Mouse (Mus musculus) CH12.LX (cell line): ENCODE results near the gene Lgals9. TPM values are rescaled to one million over a fixed set of nuclear protein-coding genes. Genes with fewer than 3 reads are reported as not detected.

Experiments
- DNase-seq: peaks from one replicate; pipeline ENCODE4 v3.0.0-alpha.2; 2013; ENCODE audit errors: extremely low read depth
- H3K27ac ChIP-seq: 2 replicates; pipeline ENCODE4 v1.5.1; 2012; ENCODE audit warnings: low read depth, mild to moderate bottlenecking, control low read depth, moderate library complexity; ENCODE audit not compliant: insufficient read depth
- H3K27me3 ChIP-seq: replicated peaks from 2 replicates; pipeline ENCODE3; 2012; ENCODE audit warnings: inconsistent platforms
- H3K36me3 ChIP-seq, 2 experiments: replicated peaks in 1 of 2; 2 replicates each; pipeline versions ENCODE3 to v1.6.1; 2012; ENCODE audit warnings: inconsistent platforms in 1 of 2, low read length in 1 of 2, mild to moderate bottlenecking in 1 of 2, mixed read lengths in 1 of 2, moderate library complexity in 1 of 2; ENCODE audit not compliant: control insufficient read depth in 1 of 2, insufficient read depth in 1 of 2
- H3K4me1 ChIP-seq, 2 experiments: 2 replicates each; pipeline ENCODE4 v1.6.1; 2012; ENCODE audit warnings: inconsistent platforms in 1 of 2, moderate library complexity in 1 of 2; ENCODE audit not compliant: insufficient read depth in 2 of 2, control insufficient read depth in 1 of 2
- H3K4me2 ChIP-seq: 2 replicates; pipeline ENCODE4 v1.6.1; 2012; ENCODE audit warnings: low read depth, mild to moderate bottlenecking, control low read depth; ENCODE audit not compliant: poor library complexity, insufficient read depth, severe bottlenecking
- H3K4me3 ChIP-seq, 3 experiments: fragments of 150-350 bp in 1 of 3; sonication (generic) in 1 of 3; replicated peaks in 1 of 3; 2 replicates each; pipeline versions ENCODE3 to v1.5.1; 2011 to 2012; ENCODE audit warnings: low read depth in 2 of 3, low read length in 2 of 3, mild to moderate bottlenecking in 2 of 3, moderate library complexity in 2 of 3, control low read depth in 1 of 3, improper control_type of control experiment in 1 of 3, inconsistent platforms in 1 of 3, mixed read lengths in 1 of 3; ENCODE audit not compliant: poor library complexity in 1 of 3
- H3K79me2 ChIP-seq: replicated peaks from 2 replicates; pipeline ENCODE4 v1.6.1; 2012; ENCODE audit warnings: mild to moderate bottlenecking, moderate library complexity; ENCODE audit not compliant: control insufficient read depth, poor library complexity, insufficient read depth, severe bottlenecking; ENCODE audit errors: extremely low read depth
- H3K9ac ChIP-seq: 2 replicates; pipeline ENCODE4 v1.6.1; 2012; ENCODE audit warnings: low read depth, mild to moderate bottlenecking, control low read depth, moderate library complexity; ENCODE audit not compliant: insufficient read depth
- H3K9me3 ChIP-seq: replicated peaks from 2 replicates; pipeline ENCODE3; 2012; ENCODE audit warnings: low read length, inconsistent platforms, mixed read lengths
- CHD2 ChIP-seq: IDR thresholded peaks from 2 replicates; pipeline ENCODE4 v1.6.1; 2011; ENCODE audit warnings: low read length, improper control_type of control experiment
- CTCF ChIP-seq, 2 experiments: IDR thresholded peaks in 1 of 2; conservative IDR thresholded peaks in 1 of 2; 2 replicates each; pipeline ENCODE4 v1.5.1; 2011 to 2012; ENCODE audit warnings: low read depth in 2 of 2, low read length in 2 of 2, improper control_type of control experiment in 1 of 2, inconsistent platforms in 1 of 2, mild to moderate bottlenecking in 1 of 2, moderate library complexity in 1 of 2
- EP300 ChIP-seq: IDR thresholded peaks from 2 replicates; pipeline ENCODE4 v1.6.1; 2011; ENCODE audit warnings: low read length, improper control_type of control experiment
- GABPA ChIP-seq: IDR thresholded peaks from 2 replicates; pipeline ENCODE4 v1.6.1; 2012; ENCODE audit warnings: low read depth, low read length, improper control_type of control experiment, inconsistent platforms; ENCODE audit not compliant: insufficient replicate concordance
- MAFK ChIP-seq: IDR thresholded peaks from 2 replicates; pipeline ENCODE4 v1.6.1; 2011; ENCODE audit warnings: low read length, improper control_type of control experiment; ENCODE audit not compliant: insufficient replicate concordance
- MAZ ChIP-seq: IDR thresholded peaks from 2 replicates; pipeline ENCODE4 v1.6.1; 2012; ENCODE audit warnings: low read depth, mild to moderate bottlenecking, inconsistent platforms, low read length, improper control_type of control experiment, moderate library complexity
- PAX5 ChIP-seq: IDR thresholded peaks from 2 replicates; pipeline ENCODE4 v1.6.1; 2012; ENCODE audit warnings: low read length, inconsistent platforms, mixed read lengths
- RAD21 ChIP-seq: IDR thresholded peaks from 2 replicates; pipeline ENCODE4 v1.6.1; 2011; ENCODE audit warnings: low read depth, mild to moderate bottlenecking, low read length, improper control_type of control experiment, moderate library complexity
- RCOR1 ChIP-seq: conservative IDR thresholded peaks from 2 replicates; pipeline ENCODE4 v1.6.1; 2012; ENCODE audit warnings: low read depth, mild to moderate bottlenecking, inconsistent platforms, low read length, improper control_type of control experiment
- SMC3 ChIP-seq: IDR thresholded peaks from 2 replicates; pipeline ENCODE4 v1.6.1; 2011; ENCODE audit warnings: low read depth, low read length, improper control_type of control experiment
- UBTF ChIP-seq: IDR thresholded peaks from 2 replicates; pipeline ENCODE4 v1.6.1; 2012; ENCODE audit warnings: low read depth, mild to moderate bottlenecking, inconsistent platforms, low read length, improper control_type of control experiment, moderate library complexity
- USF2 ChIP-seq: conservative IDR thresholded peaks from 2 replicates; pipeline ENCODE4 v1.6.1; 2011; ENCODE audit warnings: low read depth, low read length, improper control_type of control experiment
- ZC3H11A ChIP-seq: IDR thresholded peaks from 2 replicates; pipeline ENCODE4 v1.6.1; 2012; ENCODE audit warnings: low read depth, mild to moderate bottlenecking, inconsistent platforms, low read length, improper control_type of control experiment
- dilution Hi-C: fragments of 300-500 bp; cut with MboI; formaldehyde crosslinking; loops from 2 replicates; pipeline ENCODE4 v1.14.3; 2020; ENCODE audit warnings: low sequenced_read_pairs; ENCODE audit not compliant: extremely low pct_unique_long_range_greater_than_20kb, extremely low pct_ligation_motif_present
- in situ Hi-C: fragments of 300-500 bp; cut with MboI; formaldehyde crosslinking; loops from 3 replicates; pipeline ENCODE4 v1.14.3; 2019; ENCODE audit warnings: low sequenced_read_pairs, low pct_ligation_motif_present, low pct_unique_long_range_greater_than_20kb, mixed read lengths
- polyA plus RNA-seq: library from polyadenylated mRNA; unstranded; fragments of >175 nt; gene quantifications from 2 replicates; pipeline ENCODE4 v1.2.1, GENCODE M21; 2012; ENCODE audit warnings: low read depth; ENCODE audit not compliant: insufficient read length
- total RNA-seq, 2 experiments: library from RNA; depleted of rRNA; stranded (reverse); fragments of 300-350 nt in 1 of 2; fragments of >200 nt in 1 of 2; gene quantifications; 2 replicates each; pipeline ENCODE4 v1.2.3; 2012 to 2014

Gene Lgals9
- total and polyA plus RNA-seq, 3 experiments = 4.9 to 16.4 (median 5.0) TPM

DNA sequence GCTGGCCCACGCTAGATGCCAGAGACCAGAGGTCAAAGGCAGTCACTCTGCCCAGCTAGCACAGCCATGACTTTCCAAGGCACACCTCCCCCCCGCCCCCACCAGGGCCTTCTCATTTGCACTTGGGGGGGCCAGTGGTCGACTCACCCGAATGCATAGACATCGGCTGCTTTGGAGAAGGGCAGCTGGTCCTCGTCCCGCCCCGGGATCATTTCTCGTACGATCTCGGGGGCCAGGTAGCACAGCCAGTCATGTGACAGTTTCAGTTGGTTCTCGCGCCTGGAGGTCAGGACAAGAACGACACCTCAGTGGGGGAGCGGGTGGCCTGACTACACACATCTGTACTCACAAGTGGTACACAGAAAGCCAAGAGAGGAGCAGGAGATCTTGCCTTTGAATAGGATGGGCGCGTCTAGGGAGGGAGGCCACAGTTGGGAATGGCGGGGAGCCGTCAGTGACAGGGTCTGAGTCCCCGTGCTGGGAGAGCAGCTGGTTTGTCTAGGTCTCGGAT, 35.8 kb upstream of the Lgals9 start:
- no peaks in the 10 kb centered on the region for H3K9me3 ChIP-seq
- no peak overlapping the region for H3K4me2 ChIP-seq
- H3K79me2 ChIP-seq = no peaks in the 10 kb centered on the region
- no peak for DNase-seq
- no peaks in the 10 kb centered on the region for H3K27me3 ChIP-seq
- dilution Hi-C loops (no loop called here), in situ Hi-C loops (no loop called here)
- no peak overlapping the region for H3K27ac ChIP-seq
- H3K36me3 ChIP-seq = peaks cover 91 to 98% of the 10 kb centered on the region in 2 experiments
- no peak overlapping the region for H3K9ac ChIP-seq
- peaks cover 8 to 61% of the 10 kb centered on the region in 2 experiments; a peak in 3 of 4 replicates for H3K4me1 ChIP-seq
- H3K4me3 ChIP-seq = no peak overlapping the region
- TF ChIP-seq MAZ (no peak), PAX5 (no peak), MAFK (no peak), EP300 (no peak)

GRCm38 (mm10) chr11:79019839-79020534, 35.2 kb upstream of the Lgals9 start:
- Histone ChIP-seq H3K9me3 (no peaks in the 10 kb centered on the region), H3K4me1 (peaks cover 10 to 67% of the 10 kb centered on the region in 2 experiments), H3K79me2 (no peaks in the 10 kb centered on the region), H3K36me3 (peaks cover 89 to 97% of the 10 kb centered on the region in 2 experiments), H3K27me3 (no peaks in the 10 kb centered on the region), H3K27ac (no peak overlapping the region), H3K4me3 (no peak overlapping the region), H3K4me2 (no peak overlapping the region), H3K9ac (no peak overlapping the region)
- in situ Hi-C loops = no loop called here
- dilution Hi-C loops = no loop called here
- peak; percentile 54 for DNase-seq
- TF ChIP-seq CTCF (conservative IDR thresholded peaks at IDR 0.05 in 1 of 2, IDR thresholded peaks at IDR 0.05 in 1 of 2; ENCODE audit: low read depth in 2 of 2, low read length in 2 of 2) (peak; percentile 77 to 80), SMC3 (peak; percentile 45), RCOR1 (no peak), UBTF (no peak), USF2 (no peak), RAD21 (peak; percentile 17), ZC3H11A (no peak)

GRCm38 (mm10) chr11:79018954-79019704, 34.4 kb upstream of the Lgals9 start:
- Histone ChIP-seq H3K9ac (no peak overlapping the region), H3K27me3 (no peaks in the 10 kb centered on the region), H3K9me3 (no peaks in the 10 kb centered on the region), H3K4me1 (peaks cover 17 to 76% of the 10 kb centered on the region in 2 experiments), H3K4me2 (no peak overlapping the region), H3K36me3 (peaks cover 90 to 97% of the 10 kb centered on the region in 2 experiments), H3K79me2 (no peaks in the 10 kb centered on the region), H3K4me3 (no peak overlapping the region), H3K27ac (no peak overlapping the region)
- TF ChIP-seq GABPA (no peak), SMC3 (peak; percentile 71), RCOR1 (no peak), RAD21 (peak; percentile 65), CHD2 (no peak), ZC3H11A (peak; percentile 5; the same call in 1 of the 2 replicates), CTCF (conservative IDR thresholded peaks at IDR 0.05 in 1 of 2, IDR thresholded peaks at IDR 0.05 in 1 of 2; ENCODE audit: low read depth in 2 of 2, low read length in 2 of 2) (peak; percentile 62 to 79; a peak in 3 of 4 replicates)
- in situ Hi-C loops (no loop called here), dilution Hi-C loops (no loop called here)
- DNase-seq = peak; percentile 85
